Mouse (Mus musculus): ENCODE measurements around the gene Pelp1. TPM values are rescaled to one million over a fixed set of nuclear protein-coding genes. Genes with fewer than 3 reads are reported as not detected.

Gene Pelp1
- polyA plus RNA-seq, 1 experiment, result 26.5 TPM

DNA sequence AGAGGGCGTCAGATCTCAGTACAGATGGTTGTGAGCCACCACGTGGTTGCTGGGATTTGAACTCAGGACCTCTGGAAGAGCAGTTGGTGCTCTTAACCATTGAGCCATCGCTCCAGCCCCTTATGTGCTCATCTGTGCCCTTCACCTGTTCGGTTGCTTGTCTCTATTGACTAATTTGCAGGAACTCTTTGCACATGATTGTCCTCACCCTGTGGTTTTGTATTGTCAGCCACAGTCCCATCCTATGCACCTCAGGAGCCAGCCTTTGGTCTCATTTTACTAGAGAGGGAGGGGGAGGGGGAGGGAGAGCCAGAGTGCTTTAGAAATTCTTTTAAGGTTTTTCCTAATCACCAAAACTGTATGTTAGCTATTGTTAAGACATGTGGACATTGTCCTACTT lies 8.4 kb upstream of the Pelp1 start:
- no peaks in the 10 kb centered on the region for H3K79me2 ChIP-seq (ENCODE audit: control insufficient read depth, insufficient read depth)
- H3K4me3 ChIP-seq, result no peak overlapping the region
- no peaks in the 10 kb centered on the region for H3K36me3 ChIP-seq (ENCODE audit: control insufficient read depth, insufficient read depth)
- no peak overlapping the region for H3ac ChIP-seq (ENCODE audit: control insufficient read depth, insufficient read length)
- H3K27me3 ChIP-seq (ENCODE audit: control insufficient read depth, insufficient read depth, insufficient read length), result no peaks in the 10 kb centered on the region
- no peak for TF ChIP-seq TCF3 (IDR thresholded peaks at IDR 0.05; ENCODE audit: insufficient read length, low read depth)
- no peak for TF ChIP-seq POLR2AphosphoS2 (IDR thresholded peaks at IDR 0.05; ENCODE audit: insufficient read length, low read depth)
- TF ChIP-seq REST (IDR thresholded peaks at IDR 0.05; ENCODE audit: insufficient read depth, insufficient read length), result no peak
- TF ChIP-seq SRF (IDR thresholded peaks at IDR 0.05; ENCODE audit: control insufficient read depth, insufficient read length, low read depth), result no peak
- TF ChIP-seq POLR2A (IDR thresholded peaks at IDR 0.05; ENCODE audit: insufficient read length, low read depth), result no peak
- TF ChIP-seq MYOG (IDR thresholded peaks at IDR 0.05; ENCODE audit: control insufficient read depth in 1 of 3, insufficient read depth in 1 of 3, insufficient read length in 2 of 3, low read depth in 2 of 3), result no peak
- no peak for TF ChIP-seq MYOD1 (IDR thresholded peaks at IDR 0.05; ENCODE audit: control insufficient read depth in 1 of 3, insufficient read length in 2 of 3, low read depth in 2 of 3)
- TF ChIP-seq E2F4 (IDR thresholded peaks at IDR 0.05; ENCODE audit: insufficient read depth), result no peak
- TF ChIP-seq CEBPB (IDR thresholded peaks at IDR 0.05; ENCODE audit: insufficient read depth, poor library complexity, severe bottlenecking), result no peak
- no peak overlapping the region for H3K4me2 ChIP-seq (ENCODE audit: low read depth)

- TF ChIP-seq CEBPB (IDR thresholded peaks at IDR 0.05; ENCODE audit: insufficient read depth, poor library complexity, severe bottlenecking) (no peak), MYOD1 (IDR thresholded peaks at IDR 0.05; ENCODE audit: control insufficient read depth in 1 of 3, insufficient read length in 2 of 3, low read depth in 2 of 3) (no peak), REST (IDR thresholded peaks at IDR 0.05; ENCODE audit: insufficient read depth, insufficient read length) (no peak), POLR2A (IDR thresholded peaks at IDR 0.05; ENCODE audit: insufficient read length, low read depth) (no peak), MAX (IDR thresholded peaks at IDR 0.05; ENCODE audit: low read depth) (no peak), TCF3 (IDR thresholded peaks at IDR 0.05; ENCODE audit: insufficient read length, low read depth) (no peak), SRF (IDR thresholded peaks at IDR 0.05; ENCODE audit: control insufficient read depth, insufficient read length, low read depth) (no peak), USF1 (IDR thresholded peaks at IDR 0.05; ENCODE audit: low read depth) (no peak), E2F4 (IDR thresholded peaks at IDR 0.05; ENCODE audit: insufficient read depth) (no peak), POLR2AphosphoS2 (IDR thresholded peaks at IDR 0.05; ENCODE audit: insufficient read length, low read depth) (no peak), TCF12 (IDR thresholded peaks at IDR 0.05; ENCODE audit: insufficient read depth, poor library complexity, severe bottlenecking) (no peak), MYOG (IDR thresholded peaks at IDR 0.05; ENCODE audit: control insufficient read depth in 1 of 3, insufficient read depth in 1 of 3, insufficient read length in 2 of 3, low read depth in 2 of 3) (no peak)
- Histone ChIP-seq H3K27me3 (ENCODE audit: control insufficient read depth, insufficient read depth, insufficient read length) (no peaks in the 10 kb centered on the region), H3K36me3 (ENCODE audit: control insufficient read depth, insufficient read depth) (no peaks in the 10 kb centered on the region), H3K4me3 (no peak overlapping the region), H3K4me2 (ENCODE audit: low read depth) (no peak overlapping the region), H3ac (ENCODE audit: control insufficient read depth, insufficient read length) (no peak overlapping the region), H3K79me2 (ENCODE audit: control insufficient read depth, insufficient read depth) (peaks cover 10% of the 10 kb centered on the region)
Measured at GRCm38 (mm10) chr11:70413961-70414360, 4.1 kb upstream of the Pelp1 start.

- H3K79me2 ChIP-seq (ENCODE audit: control insufficient read depth, insufficient read depth), result peaks cover 23% of the 10 kb centered on the region
- no peak overlapping the region for H3ac ChIP-seq (ENCODE audit: control insufficient read depth, insufficient read length)
- no peak overlapping the region for H3K4me2 ChIP-seq (ENCODE audit: low read depth)
- H3K27me3 ChIP-seq (ENCODE audit: control insufficient read depth, insufficient read depth, insufficient read length), result no peaks in the 10 kb centered on the region
- no peaks in the 10 kb centered on the region for H3K36me3 ChIP-seq (ENCODE audit: control insufficient read depth, insufficient read depth)
- TF ChIP-seq MAX (IDR thresholded peaks at IDR 0.05; ENCODE audit: low read depth), result no peak
- TF ChIP-seq POLR2A (IDR thresholded peaks at IDR 0.05; ENCODE audit: insufficient read length, low read depth), result no peak
- no peak overlapping the region for H3K4me3 ChIP-seq
Measured at GRCm38 (mm10) chr11:70412591-70412990, 2.8 kb upstream of the Pelp1 start.

DNA sequence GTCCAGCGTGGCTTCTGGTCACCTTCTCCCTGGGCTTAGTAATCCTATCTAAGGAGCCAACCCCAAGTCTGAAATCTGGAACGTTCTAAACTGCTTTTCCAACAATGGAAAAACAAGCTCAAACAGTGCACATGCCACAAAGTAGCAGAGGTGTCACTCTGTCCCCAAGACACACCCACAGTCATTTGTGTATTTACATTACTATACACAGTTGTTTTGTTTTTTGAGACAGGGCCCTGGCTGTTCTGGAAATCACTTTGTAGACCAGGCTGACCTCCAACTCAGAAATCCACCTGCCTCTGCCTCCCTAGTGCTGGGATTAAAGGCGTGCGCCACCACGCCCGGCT lies 439 bp upstream of the Pelp1 start:
- TF ChIP-seq USF1 (IDR thresholded peaks at IDR 0.05; ENCODE audit: low read depth) (no peak), POLR2A (IDR thresholded peaks at IDR 0.05; ENCODE audit: insufficient read length, low read depth) (no peak), SRF (IDR thresholded peaks at IDR 0.05; ENCODE audit: control insufficient read depth, insufficient read length, low read depth) (no peak), TCF12 (IDR thresholded peaks at IDR 0.05; ENCODE audit: insufficient read depth, poor library complexity, severe bottlenecking) (no peak), E2F4 (IDR thresholded peaks at IDR 0.05; ENCODE audit: insufficient read depth) (no peak), TCF3 (IDR thresholded peaks at IDR 0.05; ENCODE audit: insufficient read length, low read depth) (no peak), MYOG (IDR thresholded peaks at IDR 0.05; ENCODE audit: control insufficient read depth in 1 of 3, insufficient read depth in 1 of 3, insufficient read length in 2 of 3, low read depth in 2 of 3) (no peak), MYOD1 (IDR thresholded peaks at IDR 0.05; ENCODE audit: control insufficient read depth in 1 of 3, insufficient read length in 2 of 3, low read depth in 2 of 3) (no peak), POLR2AphosphoS2 (IDR thresholded peaks at IDR 0.05; ENCODE audit: insufficient read length, low read depth) (no peak), MAX (IDR thresholded peaks at IDR 0.05; ENCODE audit: low read depth) (no peak), REST (IDR thresholded peaks at IDR 0.05; ENCODE audit: insufficient read depth, insufficient read length) (no peak), CEBPB (IDR thresholded peaks at IDR 0.05; ENCODE audit: insufficient read depth, poor library complexity, severe bottlenecking) (no peak)
- Histone ChIP-seq H3K4me2 (ENCODE audit: low read depth) (peak overlapping the region; percentile 93), H3K79me2 (ENCODE audit: control insufficient read depth, insufficient read depth) (peaks cover 35% of the 10 kb centered on the region), H3K27me3 (ENCODE audit: control insufficient read depth, insufficient read depth, insufficient read length) (no peaks in the 10 kb centered on the region), H3K4me3 (peak overlapping the region; percentile 68), H3ac (ENCODE audit: control insufficient read depth, insufficient read length) (peak overlapping the region; percentile 43), H3K36me3 (ENCODE audit: control insufficient read depth, insufficient read depth) (no peaks in the 10 kb centered on the region)

- Histone ChIP-seq H3K27me3 (ENCODE audit: control insufficient read depth, insufficient read depth, insufficient read length) (no peaks in the 10 kb centered on the region), H3K79me2 (ENCODE audit: control insufficient read depth, insufficient read depth) (peaks cover 22% of the 10 kb centered on the region), H3ac (ENCODE audit: control insufficient read depth, insufficient read length) (no peak overlapping the region), H3K36me3 (ENCODE audit: control insufficient read depth, insufficient read depth) (peaks cover 27% of the 10 kb centered on the region), H3K4me2 (ENCODE audit: low read depth) (no peak overlapping the region), H3K4me3 (no peak overlapping the region)
- TF ChIP-seq TCF12 (IDR thresholded peaks at IDR 0.05; ENCODE audit: insufficient read depth, poor library complexity, severe bottlenecking), result no peak
- TF ChIP-seq SRF (IDR thresholded peaks at IDR 0.05; ENCODE audit: control insufficient read depth, insufficient read length, low read depth), result no peak
- TF ChIP-seq MYOD1 (IDR thresholded peaks at IDR 0.05; ENCODE audit: control insufficient read depth in 1 of 3, insufficient read length in 2 of 3, low read depth in 2 of 3), result no peak
- TF ChIP-seq POLR2AphosphoS2 (IDR thresholded peaks at IDR 0.05; ENCODE audit: insufficient read length, low read depth), result no peak
- no peak for TF ChIP-seq E2F4 (IDR thresholded peaks at IDR 0.05; ENCODE audit: insufficient read depth)
- TF ChIP-seq REST (IDR thresholded peaks at IDR 0.05; ENCODE audit: insufficient read depth, insufficient read length), result no peak
- no peak for TF ChIP-seq TCF3 (IDR thresholded peaks at IDR 0.05; ENCODE audit: insufficient read length, low read depth)
- TF ChIP-seq CEBPB (IDR thresholded peaks at IDR 0.05; ENCODE audit: insufficient read depth, poor library complexity, severe bottlenecking), result no peak
- TF ChIP-seq POLR2A (IDR thresholded peaks at IDR 0.05; ENCODE audit: insufficient read length, low read depth), result no peak
- TF ChIP-seq USF1 (IDR thresholded peaks at IDR 0.05; ENCODE audit: low read depth), result no peak
- no peak for TF ChIP-seq MAX (IDR thresholded peaks at IDR 0.05; ENCODE audit: low read depth)
- no peak for TF ChIP-seq MYOG (IDR thresholded peaks at IDR 0.05; ENCODE audit: control insufficient read depth in 1 of 3, insufficient read depth in 1 of 3, insufficient read length in 2 of 3, low read depth in 2 of 3)
Measured at GRCm38 (mm10) chr11:70403598-70403997, 6.2 kb downstream of the Pelp1 start.

All from myocyte (in vitro differentiated cells).